Mouse (Mus musculus): ENCODE data around the gene Mfsd14b. TPM values are rescaled to one million over a fixed set of nuclear protein-coding genes. Genes with fewer than 3 reads are reported as not detected.

Mfsd14b gene
- polyA plus RNA-seq, 1 experiment from 2014 or later: 41.2 TPM

DNA sequence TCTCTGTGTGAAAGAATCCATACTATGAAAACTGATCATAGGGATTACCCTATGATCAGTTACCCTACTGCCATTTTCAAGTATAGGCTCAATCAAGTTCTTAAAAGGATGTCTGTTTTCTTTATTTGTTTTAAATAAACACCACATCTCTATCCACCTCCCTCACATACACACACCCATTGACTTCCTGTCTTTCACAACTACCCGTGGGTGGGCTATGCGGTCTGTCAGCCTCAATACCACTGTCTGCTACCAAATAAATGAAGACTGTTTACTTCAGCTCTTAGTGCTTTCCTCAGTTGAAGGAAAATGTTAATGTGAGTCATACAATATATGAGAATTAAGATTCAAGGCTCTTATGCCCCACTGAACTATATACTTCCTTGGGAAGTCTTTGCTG is 42.8 kb downstream of the Mfsd14b start:
- no peaks in the 10 kb centered on the region for H3K27me3 ChIP-seq (replicated peaks; ENCODE audit: low read depth, poor library complexity, severe bottlenecking)
- WGBS: 90% methylated on average over 2 of the region's 2 CpGs
- no peak for DNase-seq (ENCODE audit: low spot score)

DNA sequence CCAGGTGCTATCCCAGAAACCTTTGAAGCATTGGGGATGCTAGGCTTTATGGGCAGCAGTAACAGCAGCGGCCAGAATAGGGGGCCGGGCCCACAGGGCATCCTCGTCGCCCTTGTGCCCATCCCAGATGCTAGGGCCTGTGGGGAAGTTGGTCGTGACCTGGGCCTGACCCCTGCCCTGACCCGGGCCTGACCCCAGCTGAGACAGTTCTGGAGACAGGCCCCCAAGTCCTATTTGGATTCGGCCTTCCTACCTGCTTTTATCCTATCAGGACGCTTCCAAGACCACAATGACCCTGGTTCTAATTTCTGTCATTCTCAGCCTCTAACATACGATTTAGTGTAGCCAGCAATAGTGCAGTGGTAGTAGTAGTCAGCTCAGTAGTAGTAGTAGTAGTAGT is 60.1 kb downstream of the Mfsd14b start, which contains the start of gene Prss47:
Prss47 (minus strand) TSS at position 101 of the 400 bp plus-strand sequence.
- Histone ChIP-seq H3K9me3 (peaks cover 9% of the 10 kb centered on the region; the same call in 1 of the 2 replicates), H3K36me3 (replicated peaks) (no peaks in the 10 kb centered on the region), H3K4me1 (no peaks in the 10 kb centered on the region), H3K27me3 (replicated peaks; ENCODE audit: low read depth, poor library complexity, severe bottlenecking) (no peaks in the 10 kb centered on the region), H3K27ac (replicated peaks) (no peak within 1 kb of the TSS), H3K4me3 (no peak within 1 kb of the TSS)
- no peak for DNase-seq (ENCODE audit: low spot score)
- WGBS: 90% methylated on average over 9 of the region's 9 CpGs

More for the DNA sequence above, 42.8 kb downstream of the Mfsd14b start:
- Histone ChIP-seq H3K27ac (replicated peaks) (no peak overlapping the region), H3K4me3 (no peak overlapping the region), H3K9me3 (no peaks in the 10 kb centered on the region), H3K36me3 (replicated peaks) (peaks cover 59% of the 10 kb centered on the region), H3K4me1 (no peaks in the 10 kb centered on the region)

DNA sequence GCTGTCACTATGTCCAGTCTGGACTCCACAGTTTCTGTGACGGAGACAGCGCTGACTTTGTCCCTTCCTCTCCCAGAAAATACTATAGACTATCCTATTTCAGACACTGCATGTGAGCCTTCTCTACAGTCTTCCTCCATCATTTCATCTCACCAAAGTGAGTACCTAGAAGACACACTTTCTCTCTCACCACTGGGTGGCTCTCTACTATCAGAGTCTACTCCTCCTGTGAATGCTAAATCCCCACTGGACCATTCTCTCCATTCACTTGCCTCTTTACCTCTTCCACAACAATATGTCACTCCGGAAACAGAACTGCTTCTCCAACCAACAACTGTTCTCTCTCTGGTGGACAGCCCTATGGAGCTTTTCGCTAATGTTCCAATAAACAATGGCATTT is 77.7 kb downstream of the Mfsd14b start:
- Histone ChIP-seq H3K4me3 (no peak overlapping the region), H3K9me3 (no peaks in the 10 kb centered on the region), H3K4me1 (no peaks in the 10 kb centered on the region), H3K27me3 (replicated peaks; ENCODE audit: low read depth, poor library complexity, severe bottlenecking) (no peaks in the 10 kb centered on the region), H3K27ac (replicated peaks) (no peak overlapping the region), H3K36me3 (replicated peaks) (no peaks in the 10 kb centered on the region)
- DNase-seq (ENCODE audit: low spot score): no peak
- 62% methylated on average over 4 of the region's 4 CpGs for WGBS

DNA sequence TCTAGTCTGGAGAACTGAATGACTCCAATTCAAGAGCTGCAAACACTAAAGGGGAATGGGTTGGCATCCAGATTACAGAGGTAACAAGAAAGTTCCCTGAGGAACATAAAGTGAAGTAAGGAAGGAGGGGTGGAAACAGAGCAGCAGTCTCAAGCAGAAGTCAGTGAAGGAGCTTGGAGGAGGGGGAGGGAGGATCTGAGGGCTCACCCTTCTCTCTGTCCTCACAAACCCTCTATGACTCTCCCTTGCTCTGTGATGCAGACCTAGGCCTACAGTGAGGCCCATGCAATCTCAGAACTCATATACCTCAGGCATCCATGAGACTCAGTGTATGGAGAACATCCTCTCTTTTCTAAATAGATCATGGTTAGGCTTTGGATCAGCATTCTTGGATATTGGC is 80.0 kb downstream of the Mfsd14b start, which contains the start of gene Spata31d1c:
Spata31d1c (plus strand) TSS at position 301 of the 400 bp plus-strand sequence.
- no peaks in the 10 kb centered on the region for H3K4me1 ChIP-seq
- no peak within 1 kb of the TSS for H3K4me3 ChIP-seq
- H3K27me3 ChIP-seq (replicated peaks; ENCODE audit: low read depth, poor library complexity, severe bottlenecking): no peaks in the 10 kb centered on the region
- no peaks in the 10 kb centered on the region for H3K36me3 ChIP-seq (replicated peaks)
- H3K27ac ChIP-seq (replicated peaks): no peak within 1 kb of the TSS
- no peak for DNase-seq (ENCODE audit: low spot score)
- H3K9me3 ChIP-seq: no peaks in the 10 kb centered on the region

Other genes with a start within 250 kb of the Mfsd14b start
- not detected in 2 replicates for gene Cntnap3, start 209.0 kb downstream of the Mfsd14b start, polyA plus RNA-seq (2016; fragmentation: Nextera tagmentation; extraction: Ambion mirVana)
- gene Spata31, start 195.6 kb downstream of the Mfsd14b start, polyA plus RNA-seq (2016; fragmentation: Nextera tagmentation; extraction: Ambion mirVana): not detected in 2 replicates
- gene Spata31d1c, start 79.9 kb downstream of the Mfsd14b start, polyA plus RNA-seq (2016; fragmentation: Nextera tagmentation; extraction: Ambion mirVana): not detected in 2 replicates
- gene Prss47, start 60.2 kb downstream of the Mfsd14b start, polyA plus RNA-seq (2016; fragmentation: Nextera tagmentation; extraction: Ambion mirVana): not detected in 2 replicates
- not detected in 2 replicates for gene Olfr465-ps1, start 25.1 kb upstream of the Mfsd14b start, polyA plus RNA-seq (2016; fragmentation: Nextera tagmentation; extraction: Ambion mirVana)
- gene Olfr466, start 37.3 kb upstream of the Mfsd14b start, polyA plus RNA-seq (2016; fragmentation: Nextera tagmentation; extraction: Ambion mirVana): not detected in 2 replicates
- not detected in 2 replicates for gene Nlrp4f, start 93.0 kb upstream of the Mfsd14b start, polyA plus RNA-seq (2016; fragmentation: Nextera tagmentation; extraction: Ambion mirVana)
- not detected in 2 replicates for gene Gm10775, start 146.6 kb upstream of the Mfsd14b start, polyA plus RNA-seq (2016; fragmentation: Nextera tagmentation; extraction: Ambion mirVana)
- gene Zfp369, start 165.8 kb upstream of the Mfsd14b start, polyA plus RNA-seq (2016; fragmentation: Nextera tagmentation; extraction: Ambion mirVana): 16.0 and 17.2 TPM in 2 replicates

Data from embryonic facial prominence, embryonic 10.5 days (tissue).